Mouse (Mus musculus): ENCODE measurements at regions not wholly inside any gene's neighbourhood (a gene's known extent, or its start where the extent isn't known, plus 50 kb on each side); places are given as distances from the start of the nearest gene placed in this dataset.

DNA sequence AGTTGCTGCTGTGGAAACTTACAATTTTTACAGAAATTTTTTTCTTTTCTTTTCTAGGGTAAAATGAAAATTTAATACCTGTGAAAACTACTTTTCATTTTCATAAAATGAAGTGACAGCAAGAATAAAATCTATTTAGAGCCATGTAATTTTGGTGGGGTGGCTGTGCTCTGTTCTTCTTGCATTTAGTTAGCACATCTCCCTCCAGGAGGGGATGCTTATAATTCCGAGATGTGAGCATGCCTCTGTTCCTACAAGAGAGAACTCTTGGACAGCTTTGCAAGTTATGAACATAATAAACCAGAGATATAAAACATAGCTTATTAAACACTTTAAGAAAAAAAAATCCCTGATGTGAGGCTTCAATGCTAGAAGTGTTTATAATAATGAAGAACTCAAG, 313.9 kb upstream of the Dph6 start:
- DNase-seq (ENCODE audit: low read depth, low spot score): no peak

DNA sequence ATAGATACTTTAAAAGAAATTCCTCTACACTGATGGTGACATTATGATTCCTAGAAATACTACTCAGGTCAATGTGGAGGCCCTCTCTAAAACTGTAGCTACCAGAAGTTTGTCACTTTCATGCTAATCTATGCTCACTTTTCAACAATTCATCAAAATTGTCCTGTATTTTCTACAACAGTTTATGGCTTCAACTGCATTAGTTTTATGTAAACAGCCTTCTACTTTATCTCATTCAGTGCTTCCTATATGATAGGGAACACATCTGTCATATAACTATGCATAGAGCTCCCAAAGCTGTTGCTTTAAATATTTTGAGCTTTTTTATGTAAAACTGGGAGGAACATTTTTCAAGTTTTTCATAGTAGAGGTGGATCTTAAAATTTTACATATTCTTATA, 338.7 kb upstream of the Dph6 start:
- no peak for DNase-seq (ENCODE audit: low read depth, low spot score)

DNA sequence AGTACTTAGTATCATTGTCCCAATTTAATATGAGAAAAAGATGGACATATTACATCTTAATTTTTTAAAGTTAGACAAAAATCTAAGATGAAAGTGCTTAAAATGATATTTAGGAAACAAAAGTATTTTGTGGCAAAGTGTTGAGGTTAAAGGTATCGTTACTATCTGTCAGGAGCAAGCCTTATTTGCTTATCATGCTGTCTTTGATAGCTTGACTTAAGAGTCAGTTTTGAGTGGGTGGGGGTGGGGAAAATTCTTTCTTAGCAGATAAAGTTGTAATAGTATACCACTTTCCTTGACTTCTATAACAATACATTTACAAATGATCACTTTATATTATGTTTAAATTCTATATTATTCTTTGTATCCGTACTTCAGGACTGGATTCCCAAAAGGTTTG, 339.1 kb upstream of the Dph6 start:
- no peak for DNase-seq (ENCODE audit: low read depth, low spot score)

DNA sequence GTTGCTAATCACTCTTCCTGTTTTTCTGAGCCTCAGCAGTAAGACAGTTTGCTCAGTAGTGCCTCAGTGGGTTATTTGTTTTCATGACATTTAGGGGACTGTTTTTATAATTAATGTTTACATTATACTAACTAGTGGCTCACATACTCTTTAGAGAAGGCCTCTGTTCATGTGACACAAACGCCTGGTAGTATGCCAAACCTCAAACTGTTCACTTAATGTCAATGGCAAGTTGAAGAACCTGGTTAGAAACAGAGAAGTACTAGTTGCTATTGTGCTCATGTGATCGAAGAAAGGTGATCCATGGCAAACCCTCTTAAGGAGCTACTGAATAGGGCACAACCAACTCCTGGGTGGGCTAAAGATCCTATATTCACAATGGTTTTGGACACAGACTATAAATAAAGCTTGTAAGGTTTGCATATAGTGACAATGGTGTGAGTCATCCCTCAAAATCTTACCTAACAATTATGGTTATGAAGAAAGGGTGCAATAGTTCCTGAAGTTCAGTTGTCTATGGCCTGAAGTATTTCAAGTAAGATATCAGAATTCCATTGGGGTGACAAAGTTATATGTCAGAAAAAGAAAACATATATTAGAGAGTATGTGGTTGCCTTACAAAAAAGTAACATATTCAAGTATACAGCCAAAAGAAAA, 340.1 kb upstream of the Dph6 start:
- DNase-seq (ENCODE audit: low read depth, low spot score): no peak

DNA sequence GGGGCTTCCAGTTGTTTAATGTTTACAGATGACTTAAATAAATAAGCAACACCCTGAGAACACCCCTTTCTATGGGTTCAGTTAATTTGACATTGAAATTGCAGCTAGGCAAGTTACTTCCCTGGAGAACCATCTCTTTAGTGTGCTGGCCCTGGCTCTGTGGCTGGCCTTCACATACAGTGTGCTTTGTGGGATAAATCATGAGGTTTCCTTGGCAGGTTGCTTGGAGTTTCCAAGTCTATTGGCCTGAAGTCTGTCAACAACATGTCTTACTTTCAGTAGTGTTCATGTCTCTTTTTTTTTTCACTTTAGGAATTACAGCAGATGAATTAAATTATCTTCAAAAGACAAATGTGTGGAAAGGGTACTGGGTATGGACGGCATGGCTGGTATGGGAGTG, 359.2 kb upstream of the Dph6 start:
- DNase-seq (ENCODE audit: low read depth, low spot score): no peak

DNA sequence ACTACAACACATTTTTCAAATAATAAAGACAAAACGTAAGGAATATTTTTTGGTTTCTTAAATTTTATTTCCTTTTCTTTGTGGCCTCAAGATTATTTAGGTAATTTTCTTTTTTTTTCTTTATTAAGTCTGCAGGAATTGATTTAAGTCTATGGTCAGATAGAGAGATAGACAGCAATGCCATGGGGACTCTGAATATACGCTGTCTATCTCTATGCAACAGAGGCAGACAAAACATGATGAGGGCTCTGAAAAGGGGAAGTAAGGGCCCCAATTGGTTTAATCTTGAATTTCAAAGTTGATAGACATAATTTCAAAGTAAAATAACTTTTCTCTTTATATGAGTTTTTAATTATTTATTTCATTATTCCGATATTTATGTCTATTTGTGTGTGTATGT, 372.0 kb upstream of the Dph6 start:
- no peak for DNase-seq (ENCODE audit: low read depth, low spot score)

DNA sequence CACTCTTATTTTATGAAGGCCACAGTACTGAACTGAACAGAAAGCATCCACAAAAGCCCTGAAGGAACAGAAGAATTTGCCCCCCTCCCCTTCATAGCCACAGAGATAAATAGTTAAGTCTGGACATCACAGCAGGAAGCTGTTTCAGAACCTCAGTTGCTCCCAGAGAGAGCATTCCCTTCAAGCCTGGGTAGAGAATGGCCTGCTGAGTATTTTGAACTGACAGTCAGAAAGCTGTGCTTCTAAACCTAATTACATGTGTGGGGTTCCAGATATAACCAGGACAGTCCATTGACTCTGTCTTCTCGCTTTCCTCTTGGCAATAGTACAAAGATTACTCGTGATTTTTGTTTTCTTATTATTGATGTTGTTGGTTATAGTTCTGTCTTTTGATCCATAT, 376.4 kb upstream of the Dph6 start:
- DNase-seq (ENCODE audit: low read depth, low spot score): no peak

DNA sequence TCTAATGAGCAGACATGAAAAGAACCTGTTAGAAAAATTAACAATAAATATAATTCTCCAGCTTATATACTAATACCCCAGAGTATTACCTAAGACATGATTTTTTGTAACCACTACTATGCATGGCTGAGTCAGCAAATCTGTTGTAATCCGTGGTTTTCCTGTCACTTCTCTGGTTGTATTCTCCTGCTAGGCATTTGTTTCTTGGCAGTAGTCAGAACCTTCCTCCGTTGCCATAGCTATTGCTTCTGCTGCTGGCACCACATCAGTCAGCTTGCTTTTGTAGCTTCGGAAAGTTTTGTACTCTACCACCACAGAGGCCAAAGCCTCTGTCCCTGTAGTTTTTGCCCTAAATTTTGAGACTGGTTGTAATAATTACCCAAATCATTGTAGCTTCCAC, 381.4 kb upstream of the Dph6 start:
- no peak for DNase-seq (ENCODE audit: low read depth, low spot score)

DNA sequence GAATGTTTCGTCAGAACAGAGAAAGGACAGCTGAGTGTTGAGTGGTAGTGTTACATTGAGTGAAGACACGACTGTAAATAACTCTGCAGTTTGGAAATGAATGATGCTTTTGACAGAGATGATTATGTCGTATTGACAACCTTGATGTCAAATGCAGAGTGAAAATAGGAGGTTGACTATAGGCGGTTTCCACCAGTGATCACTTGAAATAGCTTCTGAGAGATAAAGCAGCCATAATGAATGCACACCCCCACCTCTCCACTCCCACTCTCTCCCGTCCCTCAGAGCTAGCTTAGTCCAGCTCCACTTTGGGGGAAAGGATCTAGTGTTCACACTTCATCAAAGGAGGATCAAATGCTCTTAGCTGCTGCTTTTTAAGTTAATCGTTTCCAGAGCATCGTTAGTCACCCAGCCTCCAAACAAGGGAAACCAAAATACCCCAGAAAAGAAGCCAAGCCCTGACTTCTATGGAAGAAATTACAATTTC, 387.6 kb upstream of the Dph6 start:
- no peak for DNase-seq (ENCODE audit: low read depth, low spot score)

DNA sequence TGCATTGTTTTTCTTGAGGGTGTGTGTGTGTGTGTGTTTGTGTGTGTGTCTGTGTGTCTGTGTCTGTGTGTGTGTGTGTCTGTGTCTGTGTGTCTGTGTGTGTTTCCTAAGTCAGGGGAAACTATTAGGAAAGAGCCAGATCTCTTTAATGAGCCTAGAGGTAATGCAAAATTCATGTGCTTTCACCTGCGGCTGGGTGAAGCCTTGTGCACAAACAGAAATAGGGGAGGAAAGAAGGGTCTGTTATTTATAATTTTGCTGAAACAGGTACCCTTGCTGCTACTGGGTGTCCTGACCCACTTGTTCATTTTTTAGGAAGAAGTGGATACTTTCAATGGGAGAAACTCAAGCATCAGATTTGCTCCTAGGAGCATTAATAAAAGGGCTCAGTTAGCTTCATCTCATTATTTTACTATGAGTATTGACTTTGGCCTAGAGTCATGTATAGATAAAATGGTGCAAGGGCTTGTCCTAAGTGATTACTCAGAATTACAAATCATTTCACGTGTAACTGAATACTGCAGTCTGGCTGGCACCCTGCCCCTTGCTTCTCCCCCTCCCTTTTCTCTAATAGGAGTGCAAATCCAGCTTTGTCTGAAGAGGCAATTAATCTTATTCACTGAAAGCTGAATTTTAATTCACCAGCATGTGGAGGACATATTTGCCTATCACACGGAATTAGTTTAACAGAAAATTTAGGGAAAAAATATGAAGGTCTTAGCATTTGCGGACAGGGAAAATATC, 401.7 kb upstream of the Dph6 start:
- DNase-seq (ENCODE audit: low read depth, low spot score): no peak

DNA sequence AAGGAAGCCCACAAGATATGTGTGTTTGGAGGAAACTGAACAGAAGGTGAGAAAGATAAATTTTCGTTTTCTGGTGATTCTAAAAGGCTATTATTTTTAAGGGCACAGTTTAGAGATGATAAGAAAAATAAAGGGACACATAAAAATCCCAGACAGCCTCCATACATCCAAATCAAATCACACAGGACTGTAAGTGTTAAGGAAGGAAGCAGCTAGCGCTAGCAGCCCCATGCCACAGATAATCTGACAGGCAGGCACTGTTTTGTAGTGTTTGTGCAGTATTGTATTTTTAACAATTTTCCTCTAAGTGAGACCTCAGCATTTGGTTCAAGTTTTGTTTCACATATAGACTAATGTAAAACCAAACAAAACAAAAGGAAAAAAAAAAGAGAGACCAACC, 402.4 kb upstream of the Dph6 start:
- DNase-seq (ENCODE audit: low read depth, low spot score): no peak

DNA sequence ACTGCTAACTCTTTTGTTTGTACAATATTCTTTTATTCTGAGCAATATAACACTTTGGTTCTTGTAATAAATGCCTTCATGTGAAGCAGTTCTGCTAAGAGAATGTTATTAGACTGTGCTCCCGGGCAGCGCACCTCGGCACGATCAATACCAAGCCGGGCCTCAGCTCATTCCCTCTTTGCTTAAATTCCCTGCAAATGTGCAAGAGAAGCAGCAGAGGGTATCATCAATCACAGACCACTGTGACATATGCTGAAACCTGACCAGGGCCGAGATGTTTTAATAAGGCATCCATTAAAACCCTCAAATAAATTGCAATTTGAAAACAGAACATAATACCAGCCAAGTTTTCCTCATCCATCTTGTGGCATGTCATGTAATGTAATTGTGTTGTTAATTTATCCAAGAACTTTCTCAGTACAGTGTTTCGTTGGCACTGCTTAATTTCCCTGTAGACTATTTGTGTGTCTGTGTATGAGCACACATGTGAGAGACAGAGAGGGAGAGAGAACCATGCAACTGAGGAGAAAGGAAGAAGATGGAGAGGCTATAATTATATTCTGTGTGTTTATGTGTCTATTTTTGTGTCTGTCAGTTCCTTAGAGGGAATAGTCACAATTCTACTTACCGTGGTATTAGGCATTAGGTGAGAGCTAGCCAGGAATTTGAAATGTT, 412.9 kb upstream of the Dph6 start:
- DNase-seq (ENCODE audit: low read depth, low spot score): no peak

DNA sequence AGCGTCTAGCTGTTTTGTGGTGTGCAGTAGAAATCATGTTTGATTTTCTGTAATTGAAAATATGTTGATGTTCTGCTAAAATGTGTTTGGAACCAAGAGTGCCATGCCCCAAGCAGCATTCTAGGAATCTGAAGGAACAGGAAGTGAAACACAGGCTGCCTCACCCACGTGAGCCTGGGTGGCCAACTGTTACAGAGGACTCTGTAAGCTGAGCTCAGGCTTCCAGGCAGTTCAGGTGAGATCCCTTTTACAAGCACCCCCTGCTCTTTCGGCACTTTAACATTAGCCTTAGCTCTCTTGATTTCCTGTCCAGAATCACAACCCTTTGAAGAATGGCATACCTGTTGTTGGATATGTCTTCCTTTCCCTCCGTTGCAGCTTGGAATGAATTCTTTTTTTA, 414.9 kb upstream of the Dph6 start:
- no peak for DNase-seq (ENCODE audit: low read depth, low spot score)

DNA sequence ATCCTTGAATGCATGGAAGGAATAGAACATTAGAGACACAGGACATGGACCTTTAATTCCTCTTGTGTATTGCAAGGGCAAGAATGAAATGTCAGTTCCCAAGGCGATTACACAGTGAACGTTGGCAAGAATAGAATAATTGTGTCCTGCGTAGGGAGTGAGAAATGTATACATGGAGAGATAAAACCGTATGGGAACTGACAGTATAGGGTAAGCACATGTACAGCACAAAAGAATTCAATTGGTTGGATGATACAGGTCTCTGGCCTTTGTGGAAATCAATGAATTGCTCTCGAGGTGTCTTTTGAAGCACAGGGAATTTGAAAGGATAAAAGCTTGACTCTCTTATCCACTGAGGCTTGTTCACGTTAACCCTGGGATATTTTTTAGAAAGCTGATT, 415.4 kb upstream of the Dph6 start:
- no peak for DNase-seq (ENCODE audit: low read depth, low spot score)

DNA sequence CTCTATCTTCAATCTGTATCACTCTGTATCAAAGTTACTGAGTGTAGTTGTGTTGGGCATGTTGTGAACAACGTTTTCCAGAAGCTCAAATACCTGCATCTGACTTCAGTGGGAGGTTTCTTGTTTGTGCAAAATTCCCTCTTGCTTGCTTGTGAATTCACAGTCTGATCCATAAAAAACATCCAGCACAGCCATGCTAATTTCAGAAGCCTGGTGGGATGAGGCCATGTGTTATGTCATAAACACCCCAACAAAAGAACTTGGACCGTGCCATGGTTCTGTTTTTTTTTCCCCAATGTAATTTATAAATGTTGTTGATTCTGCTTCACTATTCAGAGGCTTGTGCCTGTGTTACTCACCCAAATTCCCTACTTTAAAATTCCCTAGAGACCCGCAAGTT, 415.9 kb upstream of the Dph6 start:
- no peak for DNase-seq (ENCODE audit: low read depth, low spot score)

DNA sequence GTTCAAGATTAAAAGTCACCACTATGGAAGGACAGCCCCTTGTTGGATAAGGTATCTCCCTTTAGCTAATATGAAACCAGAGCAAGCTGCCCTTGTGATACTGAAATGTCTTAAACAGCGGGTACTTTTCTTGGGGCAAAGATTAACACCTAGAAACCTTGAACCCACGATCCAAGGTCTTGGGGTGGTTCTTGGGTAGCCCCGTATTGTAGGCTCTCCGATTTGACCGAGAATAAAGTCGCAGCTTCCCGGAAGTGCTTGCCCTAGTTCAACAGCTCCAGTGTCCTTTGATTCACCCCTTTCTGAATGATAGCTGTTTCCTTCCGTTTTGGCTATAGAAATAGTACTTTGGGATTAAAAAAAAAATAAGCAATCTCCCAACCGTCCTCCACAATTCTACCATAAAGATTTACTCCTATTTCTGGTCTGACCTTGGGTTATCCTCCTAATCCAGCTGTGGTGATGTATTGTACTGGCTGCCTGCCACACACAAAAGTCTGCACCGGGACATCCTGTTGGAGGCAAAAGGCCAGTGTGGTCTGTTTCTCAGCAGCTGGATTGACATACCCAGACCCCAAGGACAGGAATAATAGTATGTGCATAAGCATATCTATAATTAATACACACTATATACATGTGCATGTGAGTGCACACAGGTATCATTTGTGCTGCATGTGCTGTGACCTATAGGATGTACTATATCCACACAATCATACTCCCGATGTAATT, 427.0 kb upstream of the Dph6 start:
- DNase-seq (ENCODE audit: low read depth, low spot score): no peak

DNA sequence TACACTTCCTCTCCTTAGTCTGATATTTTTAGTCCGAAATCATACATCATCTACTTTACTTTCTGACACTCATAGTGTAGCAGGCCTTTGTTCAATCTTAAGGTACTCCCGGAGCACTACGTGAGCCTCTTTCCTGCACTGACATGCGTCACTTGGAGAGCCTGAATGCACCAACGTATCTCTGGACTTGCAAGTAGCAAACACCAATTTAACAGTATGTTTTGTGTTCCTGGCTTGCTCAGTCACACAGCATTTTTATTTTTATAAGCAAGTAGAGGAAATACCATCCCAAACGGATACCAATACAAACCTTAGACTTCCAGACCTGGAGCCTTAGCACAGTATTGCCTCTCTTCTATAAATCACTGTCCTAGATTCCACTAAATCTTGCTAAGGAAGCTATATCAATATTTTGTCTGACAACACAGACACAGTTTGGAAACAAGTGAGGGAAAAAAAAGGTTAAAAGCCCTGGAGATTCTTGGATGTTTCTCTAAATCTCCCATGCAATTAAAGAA, 427.6 kb upstream of the Dph6 start:
- no peak for DNase-seq (ENCODE audit: low read depth, low spot score)

DNA sequence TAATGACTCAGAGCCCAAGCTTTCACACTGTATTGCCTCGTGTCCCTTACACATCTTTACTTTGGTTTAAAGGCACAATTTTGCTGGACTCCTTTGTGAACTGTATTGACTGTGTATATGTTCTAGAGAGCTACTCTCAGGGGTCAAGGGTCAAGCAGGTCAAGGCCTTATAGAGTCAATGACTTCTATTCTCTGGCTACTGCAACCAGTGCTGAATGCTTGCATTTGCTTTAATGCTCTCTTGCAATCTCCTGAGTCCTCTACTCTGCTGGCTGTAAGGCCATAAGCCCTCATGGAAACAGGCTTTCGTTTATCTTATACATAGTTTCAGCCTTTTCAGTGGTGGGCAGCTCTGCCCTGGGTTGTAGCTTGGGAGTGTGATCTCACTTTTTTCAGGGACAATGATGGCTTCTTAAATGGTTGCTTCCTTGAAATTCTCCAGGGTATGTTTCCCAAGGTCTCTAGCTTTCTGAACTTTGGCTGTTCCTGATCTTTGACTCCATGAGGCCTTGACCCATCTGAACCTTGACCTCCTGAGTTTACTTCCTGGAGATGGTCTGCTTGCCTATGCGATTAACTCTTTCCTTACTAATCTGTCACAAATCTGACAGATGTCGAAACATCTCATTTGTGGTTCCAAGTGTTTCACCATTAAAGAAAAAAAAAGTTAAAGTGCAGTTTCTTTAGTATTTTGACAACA, 433.8 kb upstream of the Dph6 start:
- DNase-seq (ENCODE audit: low read depth, low spot score): no peak

DNA sequence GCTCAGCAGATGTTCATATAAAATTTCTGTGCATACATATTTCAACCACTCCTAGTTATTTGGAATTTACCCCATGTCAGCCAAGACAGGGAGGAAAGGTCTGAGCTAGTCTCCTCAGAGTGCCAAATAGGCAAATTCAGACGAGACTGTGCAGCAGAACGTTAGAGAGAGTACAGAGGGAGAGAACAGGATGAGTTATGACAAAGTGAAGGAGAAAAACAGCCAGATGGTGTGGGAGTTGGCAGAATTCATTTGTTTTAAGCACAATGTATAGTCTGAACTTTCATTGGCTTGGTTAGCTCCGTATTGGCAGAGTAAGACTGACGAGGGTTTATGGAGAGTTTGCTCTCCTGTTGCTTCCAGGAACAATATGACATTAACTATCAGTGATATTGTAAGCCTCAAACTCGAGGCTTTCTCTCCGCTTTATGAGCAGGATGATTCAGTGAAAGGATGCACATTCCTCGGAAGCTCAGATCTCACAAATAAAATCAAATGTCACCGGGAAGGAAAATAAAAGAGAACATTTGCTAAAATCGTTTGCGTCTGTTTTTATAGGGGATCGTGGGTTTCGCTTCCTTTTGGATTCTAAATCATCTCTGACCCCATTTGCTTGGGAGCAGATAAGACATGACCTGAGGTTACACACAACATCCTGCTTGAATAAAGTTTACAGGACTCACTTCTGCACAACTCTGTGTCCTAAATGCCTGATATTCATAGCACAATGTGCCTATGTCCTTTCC, 435.8 kb upstream of the Dph6 start:
- DNase-seq (ENCODE audit: low read depth, low spot score): no peak

DNA sequence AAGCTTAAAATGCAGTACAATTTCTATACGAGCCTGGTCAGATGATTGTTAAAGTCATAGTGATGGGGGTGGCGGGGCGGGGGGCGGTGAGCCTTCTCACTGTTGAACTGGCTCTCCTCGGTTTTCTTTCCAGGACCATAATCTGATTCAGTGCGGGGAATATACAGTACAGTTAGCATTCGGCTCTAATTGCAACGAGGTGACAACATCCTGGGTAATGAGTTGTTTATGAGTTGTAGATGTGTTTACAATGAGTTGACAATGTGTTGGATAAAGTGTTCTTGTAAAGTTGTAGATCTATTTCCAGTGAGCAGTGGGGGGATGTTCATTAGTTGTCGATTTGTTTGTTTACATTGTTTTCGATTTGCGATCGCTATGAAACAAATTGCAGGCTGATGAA, 440.6 kb upstream of the Dph6 start:
- no peak for DNase-seq (ENCODE audit: low read depth, low spot score)

DNA sequence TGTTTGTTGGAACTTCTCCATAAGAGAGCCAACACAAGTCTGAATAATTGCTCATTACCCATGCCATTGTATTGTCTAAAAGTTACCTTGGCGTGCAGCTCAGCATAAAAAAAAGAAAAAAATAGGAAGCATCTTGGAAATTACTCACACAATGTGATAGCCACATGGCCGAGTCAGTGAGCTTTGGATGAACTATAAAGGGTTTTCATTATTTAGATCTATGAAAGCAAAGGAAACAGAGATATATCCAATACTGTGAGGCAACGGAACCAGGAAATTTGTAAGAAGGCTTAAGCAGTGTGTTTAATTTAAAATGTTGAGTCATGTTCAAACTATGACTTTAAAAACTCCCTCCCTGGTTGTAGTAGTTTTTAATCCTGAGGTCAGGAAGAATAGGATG, 446.7 kb upstream of the Dph6 start:
- DNase-seq (ENCODE audit: low read depth, low spot score): no peak
